Mouse (Mus musculus): ENCODE measurements around the gene Cmip. TPM values are rescaled to one million over a fixed set of nuclear protein-coding genes. Genes with fewer than 3 reads are reported as not detected.

Cmip gene
- polyA plus RNA-seq, 1 experiment from 2014 or later: 47.1 TPM

DNA sequence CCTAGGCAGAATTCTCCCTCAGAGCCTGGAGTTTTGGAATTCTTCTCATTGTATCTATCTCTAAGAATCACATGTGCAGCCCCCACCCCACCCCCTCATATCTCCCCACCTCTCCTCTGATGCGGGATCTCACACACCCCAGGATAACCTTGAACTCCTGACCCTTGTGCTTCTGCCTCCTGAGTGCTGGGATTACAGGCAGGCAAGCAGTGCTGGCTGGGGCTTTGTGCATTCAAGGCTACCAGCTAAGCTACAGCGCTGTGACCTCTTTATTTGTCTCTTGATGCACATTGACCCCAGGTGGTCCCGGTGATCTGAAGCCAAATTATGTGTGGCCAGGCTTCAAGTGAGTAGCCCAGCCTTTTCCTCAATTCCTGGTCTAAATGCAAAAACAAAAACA lies 15.0 kb upstream of the Cmip start:
- no peaks in the 10 kb centered on the region for H3K36me3 ChIP-seq (ENCODE audit: control insufficient read depth, insufficient read depth)
- no peak overlapping the region for H3K4me3 ChIP-seq (ENCODE audit: low read depth, low read length)
- no peaks in the 10 kb centered on the region for H3K4me1 ChIP-seq (replicated peaks; ENCODE audit: control insufficient read depth, insufficient read depth, low read length)
- no peak overlapping the region for H3K27ac ChIP-seq (ENCODE audit: low read depth, low read length)
- no peak overlapping the region for H3K4me2 ChIP-seq (replicated peaks; ENCODE audit: low read depth)
- no peaks in the 10 kb centered on the region for H3K27me3 ChIP-seq (replicated peaks; ENCODE audit: control insufficient read depth, insufficient read depth, low read length)
- WGBS: 36% methylated on average over 3 of the region's 3 CpGs
- no peak for TF ChIP-seq CTCF (IDR thresholded peaks at IDR 0.05; ENCODE audit: low read depth)
- H3K9ac ChIP-seq (ENCODE audit: low read depth, low read length): no peak overlapping the region
- H3K9me3 ChIP-seq (ENCODE audit: control insufficient read depth): no peaks in the 10 kb centered on the region
- no peak for ATAC-seq

DNA sequence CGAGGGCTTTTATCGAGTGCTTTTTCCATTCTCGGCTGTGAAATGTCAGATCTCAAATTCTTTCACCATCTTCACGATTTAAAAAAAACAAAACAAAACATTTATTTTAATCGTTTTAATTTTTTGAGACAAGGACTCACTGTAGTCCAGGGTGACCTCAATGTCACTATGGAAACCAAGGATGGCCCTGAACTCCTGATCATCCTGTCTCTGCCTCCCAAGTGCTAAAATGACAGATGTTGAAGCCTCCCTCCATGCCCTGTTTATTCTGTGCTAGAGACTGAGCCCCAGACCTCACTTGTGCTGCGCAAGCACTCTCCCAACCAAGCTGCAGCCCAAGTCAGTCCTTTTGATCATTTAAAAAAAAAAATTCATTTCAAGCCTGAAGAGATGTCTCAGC lies 14.6 kb upstream of the Cmip start:
- ATAC-seq: no peak
- H3K4me3 ChIP-seq (ENCODE audit: low read depth, low read length): no peak overlapping the region
- no peaks in the 10 kb centered on the region for H3K4me1 ChIP-seq (replicated peaks; ENCODE audit: control insufficient read depth, insufficient read depth, low read length)

DNA sequence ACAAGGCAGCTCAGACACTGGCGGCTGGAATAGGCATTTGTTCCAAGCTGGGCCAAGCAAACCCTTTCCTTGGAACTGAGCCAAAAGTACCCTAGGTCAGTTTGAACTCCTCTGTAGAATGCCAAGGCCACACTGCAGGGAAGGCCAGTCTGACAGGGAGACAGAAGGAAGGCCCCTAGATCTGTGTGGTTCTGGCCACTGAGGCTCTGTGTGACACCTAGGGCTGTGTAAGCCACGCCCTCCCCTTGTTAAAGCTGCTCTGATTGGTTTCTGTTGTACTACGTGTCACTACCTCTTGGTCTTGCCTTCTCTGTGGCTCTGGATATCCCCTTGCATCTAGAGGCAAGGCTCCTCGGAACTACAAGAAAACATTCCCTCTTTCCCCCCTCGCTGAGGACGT lies 12.3 kb upstream of the Cmip start:
- no peaks in the 10 kb centered on the region for H3K9me3 ChIP-seq (ENCODE audit: control insufficient read depth)
- H3K27ac ChIP-seq (ENCODE audit: low read depth, low read length): no peak overlapping the region
- H3K36me3 ChIP-seq (ENCODE audit: control insufficient read depth, insufficient read depth): no peaks in the 10 kb centered on the region
- H3K4me2 ChIP-seq (replicated peaks; ENCODE audit: low read depth): no peak overlapping the region
- no peak overlapping the region for H3K4me3 ChIP-seq (ENCODE audit: low read depth, low read length)
- H3K27me3 ChIP-seq (replicated peaks; ENCODE audit: control insufficient read depth, insufficient read depth, low read length): no peaks in the 10 kb centered on the region
- no peak overlapping the region for H3K9ac ChIP-seq (ENCODE audit: low read depth, low read length)
- TF ChIP-seq CTCF (IDR thresholded peaks at IDR 0.05; ENCODE audit: low read depth): no peak
- 55% methylated on average over 6 of the region's 6 CpGs for WGBS
- no peak for ATAC-seq
- no peaks in the 10 kb centered on the region for H3K4me1 ChIP-seq (replicated peaks; ENCODE audit: control insufficient read depth, insufficient read depth, low read length)

More for the DNA sequence above, 14.6 kb upstream of the Cmip start:
- no peaks in the 10 kb centered on the region for H3K27me3 ChIP-seq (replicated peaks; ENCODE audit: control insufficient read depth, insufficient read depth, low read length)
- no peak overlapping the region for H3K4me2 ChIP-seq (replicated peaks; ENCODE audit: low read depth)
- no peak overlapping the region for H3K9ac ChIP-seq (ENCODE audit: low read depth, low read length)
- WGBS: 70% methylated on average over 6 of the region's 6 CpGs
- no peaks in the 10 kb centered on the region for H3K36me3 ChIP-seq (ENCODE audit: control insufficient read depth, insufficient read depth)
- no peak for TF ChIP-seq CTCF (IDR thresholded peaks at IDR 0.05; ENCODE audit: low read depth)
- H3K9me3 ChIP-seq (ENCODE audit: control insufficient read depth): no peaks in the 10 kb centered on the region
- no peak overlapping the region for H3K27ac ChIP-seq (ENCODE audit: low read depth, low read length)

DNA sequence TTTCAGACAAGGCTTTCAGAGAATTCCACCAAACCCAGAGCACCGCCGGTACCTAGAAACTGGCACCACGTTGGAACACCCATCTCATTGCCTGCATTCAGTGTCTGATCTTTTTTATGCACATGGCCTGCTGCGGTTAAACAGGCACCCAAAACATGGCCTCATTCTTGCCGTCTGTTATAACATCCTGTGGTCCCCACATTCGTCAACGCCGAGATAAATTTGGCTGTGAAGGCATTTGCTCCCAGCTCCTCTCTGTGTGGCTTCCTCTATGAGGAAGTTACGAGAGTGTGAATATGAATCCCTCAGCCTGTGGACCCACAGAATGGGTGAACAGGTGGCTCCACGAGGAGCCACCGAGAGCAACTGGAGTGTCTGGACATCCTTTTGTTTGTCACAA lies 8.5 kb upstream of the Cmip start:
- no peak for ATAC-seq
- Histone ChIP-seq H3K4me3 (ENCODE audit: low read depth, low read length) (no peak overlapping the region), H3K4me1 (replicated peaks; ENCODE audit: control insufficient read depth, insufficient read depth, low read length) (no peaks in the 10 kb centered on the region), H3K4me2 (replicated peaks; ENCODE audit: low read depth) (no peak overlapping the region), H3K9ac (ENCODE audit: low read depth, low read length) (no peak overlapping the region), H3K27ac (ENCODE audit: low read depth, low read length) (no peak overlapping the region), H3K9me3 (ENCODE audit: control insufficient read depth) (no peaks in the 10 kb centered on the region), H3K36me3 (ENCODE audit: control insufficient read depth, insufficient read depth) (no peaks in the 10 kb centered on the region), H3K27me3 (replicated peaks; ENCODE audit: control insufficient read depth, insufficient read depth, low read length) (no peaks in the 10 kb centered on the region)
- WGBS: 66% methylated on average over 11 of the region's 11 CpGs
- TF ChIP-seq CTCF (IDR thresholded peaks at IDR 0.05; ENCODE audit: low read depth): no peak

DNA sequence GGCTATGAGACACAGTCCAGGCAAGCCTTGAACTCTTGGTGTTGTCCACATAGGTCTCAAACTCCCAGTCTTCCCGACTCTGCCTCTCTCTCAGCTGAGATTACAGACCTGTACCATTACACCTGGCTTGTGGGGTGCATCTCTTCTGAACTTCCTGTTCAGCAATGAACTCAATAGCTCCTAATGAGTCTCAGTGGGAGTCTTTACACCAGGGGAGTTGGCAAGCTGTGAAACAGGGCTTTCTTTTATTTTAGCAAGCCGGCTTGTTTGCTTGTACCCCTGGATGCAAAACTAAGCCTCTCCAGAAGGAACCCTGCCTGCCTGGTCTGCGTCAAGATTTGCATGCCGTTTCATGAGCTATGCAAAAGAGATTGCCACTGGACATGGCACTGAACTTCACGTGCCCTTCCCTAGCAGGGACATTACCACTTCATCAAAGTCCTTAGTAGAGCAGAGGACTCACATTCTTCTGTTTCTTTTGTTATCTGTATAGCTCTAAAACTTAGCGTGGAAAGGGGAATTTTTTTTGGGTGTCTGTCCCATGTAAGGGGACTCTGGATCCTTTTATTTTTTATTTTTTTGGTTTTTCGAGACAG lies 5.7 kb upstream of the Cmip start:
- no peak overlapping the region for H3K27ac ChIP-seq (ENCODE audit: low read depth, low read length)
- H3K4me1 ChIP-seq (replicated peaks; ENCODE audit: control insufficient read depth, insufficient read depth, low read length): no peaks in the 10 kb centered on the region
- TF ChIP-seq CTCF (IDR thresholded peaks at IDR 0.05; ENCODE audit: low read depth): no peak
- no peak overlapping the region for H3K4me3 ChIP-seq (ENCODE audit: low read depth, low read length)
- H3K4me2 ChIP-seq (replicated peaks; ENCODE audit: low read depth): no peak overlapping the region
- H3K27me3 ChIP-seq (replicated peaks; ENCODE audit: control insufficient read depth, insufficient read depth, low read length): no peaks in the 10 kb centered on the region
- no peak for ATAC-seq
- no peaks in the 10 kb centered on the region for H3K36me3 ChIP-seq (ENCODE audit: control insufficient read depth, insufficient read depth)
- 51% methylated on average over 7 of the region's 7 CpGs for WGBS
- H3K9ac ChIP-seq (ENCODE audit: low read depth, low read length): no peak overlapping the region
- no peaks in the 10 kb centered on the region for H3K9me3 ChIP-seq (ENCODE audit: control insufficient read depth)

DNA sequence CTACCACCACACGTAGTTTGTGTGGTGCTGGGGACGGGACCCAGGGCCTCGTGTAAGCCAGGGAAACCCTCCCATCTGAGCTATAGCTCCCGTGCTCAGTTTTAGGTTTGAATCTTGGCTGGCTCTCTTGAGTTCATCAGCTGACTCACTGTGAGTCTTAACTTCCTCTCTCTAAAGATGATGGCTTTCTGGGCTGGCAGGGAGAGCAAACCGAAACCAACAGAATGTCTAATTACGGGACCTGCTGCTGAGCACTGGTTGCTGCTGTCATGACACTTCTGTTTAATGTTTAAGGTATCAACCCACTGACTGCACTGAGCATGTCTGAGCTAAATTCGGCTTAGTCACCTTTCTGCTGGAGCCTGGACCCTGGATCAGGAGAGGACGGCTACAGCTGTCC lies 4.2 kb upstream of the Cmip start:
- Histone ChIP-seq H3K9ac (ENCODE audit: low read depth, low read length) (no peak overlapping the region), H3K36me3 (ENCODE audit: control insufficient read depth, insufficient read depth) (no peaks in the 10 kb centered on the region), H3K4me1 (replicated peaks; ENCODE audit: control insufficient read depth, insufficient read depth, low read length) (no peaks in the 10 kb centered on the region), H3K27ac (ENCODE audit: low read depth, low read length) (no peak overlapping the region), H3K27me3 (replicated peaks; ENCODE audit: control insufficient read depth, insufficient read depth, low read length) (no peaks in the 10 kb centered on the region), H3K9me3 (ENCODE audit: control insufficient read depth) (no peaks in the 10 kb centered on the region), H3K4me3 (ENCODE audit: low read depth, low read length) (no peak overlapping the region), H3K4me2 (replicated peaks; ENCODE audit: low read depth) (no peak overlapping the region)
- WGBS: 84% methylated on average over 8 of the region's 8 CpGs
- TF ChIP-seq CTCF (IDR thresholded peaks at IDR 0.05; ENCODE audit: low read depth): no peak
- no peak for ATAC-seq
